Mouse (Mus musculus): Measurements from ENCODE around the gene Zxdc.

- TF ChIP-seq POLR2A (IDR thresholded peaks at IDR 0.05; ENCODE audit: borderline replicate concordance, control insufficient read depth, low read depth, low read length), result no peak
- TF ChIP-seq CTCF (IDR thresholded peaks at IDR 0.05; ENCODE audit: control insufficient read depth, insufficient read depth, low read length), result peak; percentile 17; the same call in 1 of the 2 replicates
These were observed 41.6 kb upstream of the Zxdc start for GRCm38 (mm10) chr6:90327670-90328069.
